Mouse (Mus musculus) liver, postnatal 0 days (tissue): ENCODE data around the gene Ghdc.

Experiments used
- CTCF ChIP-seq: sonication (generic); IDR thresholded peaks from 2 replicates; pipeline ENCODE4 v1.5.1; 2016; ENCODE audit warnings: antibody characterized with exemption, low read depth
- EP300 ChIP-seq: IDR thresholded peaks from 2 replicates; pipeline ENCODE4 v1.6.1; 2016; ENCODE audit warnings: antibody characterized with exemption, low read depth, mild to moderate bottlenecking

- TF ChIP-seq CTCF (no peak), EP300 (no peak)
These were observed 35.5 kb downstream of the Ghdc start for GRCm38 (mm10) chr11:100735134-100735865.
